Mouse (Mus musculus) frontal cortex, postnatal 14 days (tissue): ENCODE measurements around the gene Adipoq.

ENCODE experiments used
- DNase-seq, 2 experiments: peaks; one replicate each; pipeline ENCODE4 v3.0.0; 2022; ENCODE audit warnings: low spot score in 2 of 2

Adipoq gene

GRCm38 (mm10) chr16:23201498-23201897 is 55.2 kb downstream of the Adipoq start:
- no peak for DNase-seq
